Mouse (Mus musculus): Measurements from ENCODE around the gene Atp13a1.

Atp13a1 gene

DNA sequence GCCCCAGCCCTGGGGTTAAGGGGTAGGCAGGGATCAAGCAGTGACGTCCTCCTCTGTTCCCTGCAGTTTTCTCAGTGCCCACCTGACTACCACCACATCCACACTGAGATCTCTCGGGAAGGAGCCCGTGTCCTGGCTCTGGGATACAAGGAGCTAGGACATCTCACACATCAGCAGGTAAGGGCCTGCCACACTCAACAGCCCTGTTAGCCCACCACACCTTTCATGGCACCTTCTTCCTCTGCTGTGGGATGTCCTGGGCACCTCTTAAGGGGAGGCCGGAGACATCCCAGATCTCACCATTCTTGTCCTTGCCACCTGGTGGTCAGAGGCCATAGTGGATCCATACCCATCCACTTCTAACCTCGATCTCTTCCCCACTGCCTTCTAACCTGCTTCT, 9.0 kb downstream of the Atp13a1 start:
- no peak for DNase-seq (ENCODE audit: low read depth, low spot score)

GRCm38 (mm10) chr8:69801796-69802195, 10.8 kb downstream of the Atp13a1 start:
- DNase-seq (ENCODE audit: low read depth, low spot score): no peak

- DNase-seq (ENCODE audit: low read depth, low spot score): no peak
Measured at GRCm38 (mm10) chr8:69802216-69802615, 11.3 kb downstream of the Atp13a1 start.

DNA sequence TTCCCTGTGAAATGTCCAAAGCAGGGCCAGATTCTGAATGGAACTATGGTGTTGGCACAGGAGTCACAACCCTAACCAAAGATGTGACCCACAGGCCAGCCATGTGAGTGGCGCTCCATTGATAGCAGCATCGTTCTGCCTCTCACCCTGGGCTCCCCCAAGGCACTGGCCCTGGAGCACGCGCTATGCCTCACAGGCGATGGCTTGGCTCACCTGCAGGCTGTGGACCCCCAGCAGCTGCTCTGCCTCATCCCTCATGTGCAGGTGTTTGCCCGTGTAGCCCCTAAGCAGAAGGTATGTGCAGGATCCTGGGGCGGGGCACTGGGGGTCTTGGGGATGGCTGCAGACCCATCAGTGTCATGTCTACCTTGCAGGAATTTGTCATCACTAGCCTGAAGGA, 12.4 kb downstream of the Atp13a1 start:
- no peak for DNase-seq (ENCODE audit: low read depth, low spot score)

DNA sequence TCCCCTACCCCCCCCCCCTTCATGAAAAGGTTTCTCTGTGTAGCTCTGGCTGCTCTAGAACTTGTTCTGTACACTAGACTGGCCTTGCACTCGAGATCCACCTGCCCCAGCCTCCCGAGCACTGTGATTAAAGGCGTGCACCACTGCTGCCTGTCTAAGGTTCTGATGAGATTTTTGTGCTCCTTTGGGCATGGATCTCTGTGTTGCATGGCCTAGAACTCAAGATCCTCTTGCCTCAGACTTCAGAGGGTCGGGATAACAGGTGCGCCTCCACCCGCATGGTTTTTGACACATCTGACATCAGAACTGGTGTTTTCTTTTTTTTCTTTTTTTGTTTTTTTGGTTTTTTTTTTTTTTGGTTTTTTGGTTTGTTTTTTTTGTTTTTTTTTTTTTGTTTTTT, 13.6 kb downstream of the Atp13a1 start:
- no peak for DNase-seq (ENCODE audit: low read depth, low spot score)

DNA sequence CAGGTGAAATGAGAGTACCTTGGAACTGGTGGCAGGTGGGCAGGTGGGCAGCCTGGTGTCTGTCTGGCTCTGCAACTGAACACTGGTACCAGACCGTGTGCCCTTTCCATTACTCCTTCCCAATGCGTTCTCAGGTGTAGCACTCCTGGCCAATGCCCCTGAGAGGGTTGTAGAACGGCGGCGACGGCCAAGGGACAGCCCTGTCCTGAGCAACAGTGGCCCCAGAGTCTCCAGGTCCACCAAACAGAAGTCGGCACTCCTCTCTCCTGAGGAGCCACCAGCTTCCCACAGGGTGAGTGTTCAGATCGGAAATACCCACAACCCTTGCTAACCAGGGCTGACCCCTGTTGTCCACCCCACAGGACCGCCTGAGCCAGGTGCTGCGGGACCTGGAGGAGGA, 14.1 kb downstream of the Atp13a1 start:
- no peak for DNase-seq (ENCODE audit: low read depth, low spot score)

DNA sequence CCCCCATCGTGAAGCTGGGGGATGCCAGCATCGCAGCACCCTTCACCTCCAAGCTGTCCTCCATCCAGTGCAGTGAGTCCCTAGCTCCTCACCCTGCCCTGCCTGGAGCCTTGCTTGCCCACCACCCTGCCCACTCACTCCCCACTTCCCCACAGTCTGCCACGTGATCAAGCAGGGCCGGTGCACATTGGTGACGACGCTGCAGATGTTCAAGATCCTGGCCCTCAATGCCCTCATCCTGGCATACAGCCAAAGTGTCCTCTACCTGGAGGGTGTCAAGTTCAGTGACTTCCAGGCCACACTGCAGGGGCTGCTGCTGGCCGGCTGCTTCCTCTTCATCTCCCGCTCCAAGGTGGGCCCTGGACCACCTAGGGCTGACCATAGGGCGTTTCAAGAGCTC, 14.5 kb downstream of the Atp13a1 start:
- DNase-seq (ENCODE audit: low read depth, low spot score): no peak

GRCm38 (mm10) chr8:69807236-69807635, 16.3 kb downstream of the Atp13a1 start:
- DNase-seq (ENCODE audit: low read depth, low spot score): no peak

DNA sequence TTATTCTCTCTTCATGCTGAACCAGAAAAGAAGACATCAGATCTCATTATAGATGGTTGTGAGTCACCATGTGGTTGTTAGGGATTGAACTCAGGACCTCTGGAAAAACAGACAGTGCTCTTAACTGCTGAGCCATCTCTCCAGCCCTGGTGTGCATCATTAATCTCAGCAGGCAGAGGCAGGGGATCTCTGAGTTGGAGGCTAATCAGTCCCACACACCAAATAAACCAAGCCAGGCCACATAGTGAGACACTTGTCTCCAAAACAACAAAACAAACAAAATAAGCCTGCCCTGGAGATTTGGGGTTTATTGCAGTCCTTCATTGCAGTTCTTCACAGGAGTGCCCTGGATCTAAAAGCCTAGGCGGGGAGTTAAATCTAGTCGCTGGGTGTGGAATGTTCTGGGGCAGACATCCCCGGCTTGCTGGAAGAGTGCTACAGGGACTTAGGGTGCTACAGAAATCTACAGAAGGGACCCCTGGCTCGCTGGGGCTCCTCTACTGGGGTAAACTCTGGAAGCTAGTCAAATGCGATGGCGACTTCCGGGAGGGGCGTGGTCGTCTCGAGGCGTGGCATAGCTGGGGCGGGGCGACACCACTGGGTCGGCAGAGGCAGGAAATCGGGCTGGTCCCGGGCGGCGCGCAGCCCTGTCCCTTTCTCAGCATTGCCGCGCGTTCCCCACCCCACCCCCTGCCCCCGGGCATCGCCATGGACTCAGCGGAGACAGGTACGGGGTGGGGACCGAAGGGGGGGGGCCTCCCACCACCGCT, 17.3 kb downstream of the Atp13a1 start, which contains the start of gene Gmip:
Gene Gmip (plus strand): TSS at position 586 of the 770 bp plus-strand sequence.
- peak; percentile 59 for DNase-seq (ENCODE audit: low read depth, low spot score)

DNA sequence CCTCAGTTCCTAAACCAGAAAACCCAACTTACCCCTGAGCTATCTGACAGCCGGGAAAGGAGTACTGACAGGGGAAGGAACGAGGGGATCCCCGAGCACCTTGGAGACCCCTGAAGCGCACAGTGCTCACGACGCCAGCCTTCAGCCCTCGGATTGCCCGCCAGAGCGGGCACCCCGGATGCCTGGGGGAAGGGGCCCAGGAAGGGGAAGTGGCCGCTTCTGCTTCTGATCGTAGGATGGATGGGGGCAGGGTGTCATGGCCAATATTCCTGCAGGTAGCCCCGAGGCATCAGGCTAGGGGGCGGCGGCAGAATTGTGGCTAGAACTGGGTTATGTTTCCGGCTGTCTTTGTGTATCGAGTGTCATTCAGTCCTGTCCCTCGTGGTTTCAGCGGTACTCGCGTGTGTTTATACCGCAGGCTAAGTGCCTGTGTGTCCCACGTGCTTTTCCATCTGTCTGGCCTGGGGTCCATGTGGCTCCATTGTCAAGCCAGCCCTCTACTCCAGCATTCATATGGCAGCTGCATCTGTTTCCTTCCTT, 18.0 kb downstream of the Atp13a1 start:
- peak; percentile 17 for DNase-seq (ENCODE audit: low read depth, low spot score)

DNA sequence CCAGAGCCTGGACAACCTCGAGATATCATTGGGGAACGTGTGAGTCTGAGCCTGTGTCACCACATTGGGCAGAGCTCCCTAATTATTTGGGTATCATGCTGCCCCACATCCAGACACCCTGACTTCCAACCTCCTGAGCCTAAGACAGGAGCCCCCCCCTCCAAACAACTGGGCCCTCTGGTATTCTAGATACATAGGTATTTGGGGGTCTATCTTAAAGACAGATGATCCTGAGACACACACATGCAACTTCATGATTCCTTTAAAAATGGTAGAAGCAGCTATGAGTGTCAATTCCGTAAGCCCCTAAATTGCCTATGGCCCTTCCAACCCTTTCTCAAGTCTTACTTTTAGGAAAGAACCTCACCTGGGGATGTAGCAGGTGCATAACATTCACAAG, 18.9 kb downstream of the Atp13a1 start:
- no peak for DNase-seq (ENCODE audit: low read depth, low spot score)

- no peak for DNase-seq (ENCODE audit: low read depth, low spot score)
Measured at GRCm38 (mm10) chr8:69814881-69815280, 23.9 kb downstream of the Atp13a1 start.

DNA sequence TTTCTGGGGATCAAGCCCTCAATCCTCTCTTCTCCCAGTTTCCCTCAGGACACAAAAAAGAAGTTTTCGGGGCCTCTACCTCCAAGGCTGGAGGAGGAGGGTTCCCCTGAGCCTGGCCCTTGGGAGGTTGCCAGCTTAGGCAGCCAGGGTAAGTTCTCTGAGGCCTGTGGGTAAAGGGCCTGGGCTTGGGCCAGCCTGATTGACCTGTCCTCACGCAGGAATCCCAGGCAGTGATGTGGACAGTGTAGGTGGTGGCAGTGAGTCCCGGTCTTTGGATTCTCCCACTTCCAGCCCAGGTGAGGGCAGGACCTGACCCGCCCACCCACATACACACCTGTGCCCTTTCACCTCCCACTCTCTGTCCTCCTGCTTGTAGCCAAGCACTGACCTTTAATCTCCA, 24.4 kb downstream of the Atp13a1 start:
- DNase-seq (ENCODE audit: low read depth, low spot score): no peak

- no peak for DNase-seq (ENCODE audit: low read depth, low spot score)
Measured at GRCm38 (mm10) chr8:69820466-69820865, 29.5 kb downstream of the Atp13a1 start.

GRCm38 (mm10) chr8:69821971-69822385, 31.0 kb downstream of the Atp13a1 start:
- DNase-seq (ENCODE audit: low read depth, low spot score): no peak

DNA sequence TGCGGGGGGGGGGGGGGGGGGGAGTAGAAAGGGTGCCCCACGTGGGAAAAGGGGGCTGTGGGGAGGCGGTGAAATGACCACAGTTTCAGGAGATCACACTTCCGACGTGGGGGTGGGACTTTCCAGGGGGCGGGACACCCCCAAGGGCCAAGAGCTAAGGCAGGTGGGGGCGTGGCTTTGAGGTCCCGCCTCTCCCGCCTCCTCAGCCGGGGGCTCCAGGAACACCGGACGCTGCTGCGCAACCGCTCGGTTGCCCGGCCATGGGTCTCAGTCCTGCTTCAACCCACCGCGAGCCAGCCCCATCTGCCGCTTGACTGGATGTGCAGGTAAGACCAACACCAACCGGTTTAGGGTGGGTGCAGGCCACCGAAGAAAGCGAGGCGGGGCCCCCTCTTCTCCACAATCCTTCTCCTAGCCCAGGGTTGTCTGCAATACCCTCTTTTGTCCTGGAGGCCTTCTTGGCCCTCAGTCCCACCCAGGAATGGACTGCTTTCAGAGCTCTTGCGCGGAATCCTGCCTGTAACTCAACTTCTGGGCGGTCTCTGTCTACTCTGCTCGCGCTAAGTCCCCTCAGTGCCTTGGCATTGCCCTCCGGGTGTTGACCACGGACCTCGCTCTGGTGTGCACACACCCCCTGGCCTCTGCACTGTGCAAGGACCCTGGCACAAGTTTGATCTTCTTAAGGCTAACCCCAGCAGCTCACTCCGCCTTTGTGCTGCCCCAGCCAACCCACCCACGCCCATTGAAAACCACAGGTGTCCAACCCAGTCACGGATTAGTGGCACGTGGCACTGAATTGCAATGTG, 31.6 kb downstream of the Atp13a1 start, which contains the start of gene Lpar2:
Gene Lpar2 (plus strand): TSS at position 44 of the 806 bp plus-strand sequence.
- peak; percentile 77 for DNase-seq (ENCODE audit: low read depth, low spot score)

DNA sequence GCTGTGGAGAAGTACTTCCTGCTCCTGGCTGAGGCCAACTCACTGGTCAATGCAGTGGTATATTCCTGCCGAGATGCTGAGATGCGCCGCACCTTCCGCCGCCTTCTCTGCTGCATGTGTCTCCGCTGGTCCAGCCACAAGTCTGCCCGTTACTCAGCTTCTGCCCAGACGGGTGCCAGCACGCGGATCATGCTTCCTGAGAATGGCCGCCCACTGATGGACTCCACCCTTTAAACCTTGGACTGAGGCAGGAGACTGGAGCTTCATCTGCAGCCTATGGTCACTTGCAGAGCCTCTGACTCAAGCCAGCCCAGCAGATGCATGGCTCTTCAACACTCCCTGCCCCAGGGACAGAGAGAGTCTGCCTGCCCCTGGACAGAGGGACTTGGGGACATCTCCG, 35.4 kb downstream of the Atp13a1 start:
- DNase-seq (ENCODE audit: low read depth, low spot score): no peak

DNA sequence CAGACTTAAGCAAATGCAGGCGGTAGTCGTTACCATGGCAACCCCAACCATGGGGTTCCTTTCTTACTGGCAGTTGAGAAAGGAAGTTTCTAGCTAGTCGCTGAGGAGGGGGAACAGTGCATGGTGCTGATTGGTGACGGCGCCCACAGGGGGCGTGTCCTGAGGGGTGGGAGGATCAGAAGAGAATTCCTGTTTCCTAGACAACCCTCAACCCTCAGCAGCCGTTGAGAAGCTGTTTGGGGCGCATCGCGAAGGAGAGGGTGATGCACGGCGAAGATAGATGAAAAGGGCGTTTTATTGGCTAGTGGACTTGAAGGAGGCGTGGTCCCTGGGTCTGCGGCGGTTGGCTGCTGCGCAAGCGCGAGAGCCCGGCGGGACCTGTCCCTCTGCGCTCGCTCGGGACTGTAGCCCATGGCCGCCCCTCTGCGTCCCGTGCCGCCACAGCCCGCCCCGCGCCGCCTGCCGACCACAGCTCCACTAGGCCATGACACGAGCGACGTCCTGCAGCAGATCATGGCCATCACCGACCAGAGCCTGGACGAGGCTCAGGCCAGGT, 41.4 kb downstream of the Atp13a1 start, which contains the start of gene Pbx4:
Gene Pbx4 (plus strand): TSS at position 194 of the 556 bp plus-strand sequence.
- peak; percentile 97 for DNase-seq (ENCODE audit: low read depth, low spot score)

DNA sequence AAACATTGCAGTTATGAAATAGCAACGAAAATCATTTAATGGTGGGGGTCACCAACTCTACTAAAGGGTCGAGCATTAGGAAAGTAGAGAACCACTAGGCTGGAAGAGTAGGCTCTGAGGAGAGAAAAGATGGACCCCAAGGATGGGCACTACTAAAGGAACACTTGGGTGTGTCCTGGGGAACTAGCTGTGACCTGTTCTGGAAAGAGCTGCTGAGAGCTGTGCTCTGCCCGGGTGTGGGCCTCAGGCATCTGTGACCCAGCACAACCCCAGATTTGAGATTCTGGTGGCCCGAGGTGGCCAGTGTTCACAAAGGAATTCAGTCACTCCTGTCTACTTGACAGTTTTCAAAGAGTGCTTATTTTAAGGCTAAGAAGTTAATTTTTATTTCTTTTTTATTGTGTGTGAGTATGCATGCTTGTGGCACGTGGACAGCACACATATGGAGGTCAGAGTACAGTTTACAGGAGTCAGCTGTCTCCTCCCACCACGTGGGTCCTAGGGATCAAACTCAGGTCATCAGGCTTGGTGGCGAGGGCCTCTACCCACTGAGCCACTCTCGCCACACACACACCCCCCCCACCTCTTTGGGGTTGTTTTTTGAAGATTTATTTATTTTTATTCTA, 46.2 kb downstream of the Atp13a1 start:
- no peak for DNase-seq (ENCODE audit: low read depth, low spot score)

DNA sequence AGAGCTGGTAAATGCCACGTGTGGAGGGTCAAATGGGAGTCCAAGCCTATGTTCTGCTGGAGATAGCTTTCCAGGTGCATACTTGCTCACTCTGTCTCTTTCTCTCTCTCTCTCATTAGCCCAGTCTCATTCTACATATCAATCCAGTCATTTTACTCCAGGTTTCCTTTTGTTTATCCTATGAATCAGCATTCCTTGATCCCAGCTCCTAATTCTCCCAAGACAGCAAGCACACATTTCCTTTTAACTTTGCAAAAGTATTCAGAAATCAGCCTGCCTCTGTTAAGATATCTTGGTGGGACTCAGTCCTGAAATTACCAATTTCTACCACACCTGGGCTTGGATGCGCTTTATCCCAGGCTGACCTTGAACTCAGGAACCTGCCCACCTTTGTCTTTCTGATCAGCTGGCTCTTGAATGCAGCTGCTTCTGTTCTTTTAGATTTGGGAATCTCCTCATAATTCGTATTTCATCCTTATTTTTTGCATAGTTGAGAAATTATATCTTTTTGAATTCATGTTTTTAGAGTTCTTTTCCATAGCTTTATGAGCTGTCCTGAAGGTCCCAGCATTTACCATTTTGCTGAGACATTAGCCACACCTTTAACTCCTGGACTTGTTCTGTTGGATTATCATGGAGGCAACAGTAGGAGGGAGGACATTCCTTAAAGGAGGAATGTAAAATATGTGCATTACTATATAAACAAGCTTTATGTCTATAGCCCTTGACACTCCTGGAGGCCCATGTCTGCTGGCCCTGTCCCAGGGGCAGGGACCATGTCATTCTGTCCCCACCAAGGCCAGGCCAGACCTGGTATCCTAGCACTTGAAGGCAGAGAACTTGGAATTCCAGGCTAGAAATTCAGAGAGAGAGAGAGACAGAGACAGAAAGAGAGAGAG, 56.5 kb downstream of the Atp13a1 start:
- DNase-seq (ENCODE audit: low read depth, low spot score): no peak

DNA sequence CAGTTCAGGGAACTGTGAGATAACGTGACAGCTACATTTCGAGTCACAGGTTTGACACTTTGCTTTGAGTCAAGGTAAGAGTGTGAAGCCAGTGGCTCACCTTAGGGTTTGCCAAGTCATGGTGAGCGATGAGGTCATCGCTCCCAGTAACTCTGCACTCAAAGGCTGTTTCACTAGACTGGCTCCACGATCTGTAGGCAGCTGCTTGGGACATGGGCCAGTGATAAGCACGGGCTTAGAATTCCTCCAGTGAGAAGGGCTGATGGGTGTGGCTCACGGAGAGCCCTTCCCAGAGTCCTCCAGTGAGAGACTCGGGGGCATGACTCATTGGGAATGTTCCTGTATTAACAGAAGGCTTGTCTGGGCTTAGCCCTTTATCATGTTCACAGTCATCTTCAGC, 58.0 kb downstream of the Atp13a1 start:
- no peak for DNase-seq (ENCODE audit: low read depth, low spot score)

All from forelimb bud, embryonic 11.5 days (tissue).